Mouse (Mus musculus) CH12F3 (cell line): ENCODE measurements around the gene Gnat1.

Experiments used
- in situ Hi-C: fragments of 300-500 bp; cut with MboI; formaldehyde crosslinking; loops from 2 replicates; pipeline ENCODE4 v1.14.3; 2020; ENCODE audit warnings: low sequenced_read_pairs

Gene Gnat1

DNA sequence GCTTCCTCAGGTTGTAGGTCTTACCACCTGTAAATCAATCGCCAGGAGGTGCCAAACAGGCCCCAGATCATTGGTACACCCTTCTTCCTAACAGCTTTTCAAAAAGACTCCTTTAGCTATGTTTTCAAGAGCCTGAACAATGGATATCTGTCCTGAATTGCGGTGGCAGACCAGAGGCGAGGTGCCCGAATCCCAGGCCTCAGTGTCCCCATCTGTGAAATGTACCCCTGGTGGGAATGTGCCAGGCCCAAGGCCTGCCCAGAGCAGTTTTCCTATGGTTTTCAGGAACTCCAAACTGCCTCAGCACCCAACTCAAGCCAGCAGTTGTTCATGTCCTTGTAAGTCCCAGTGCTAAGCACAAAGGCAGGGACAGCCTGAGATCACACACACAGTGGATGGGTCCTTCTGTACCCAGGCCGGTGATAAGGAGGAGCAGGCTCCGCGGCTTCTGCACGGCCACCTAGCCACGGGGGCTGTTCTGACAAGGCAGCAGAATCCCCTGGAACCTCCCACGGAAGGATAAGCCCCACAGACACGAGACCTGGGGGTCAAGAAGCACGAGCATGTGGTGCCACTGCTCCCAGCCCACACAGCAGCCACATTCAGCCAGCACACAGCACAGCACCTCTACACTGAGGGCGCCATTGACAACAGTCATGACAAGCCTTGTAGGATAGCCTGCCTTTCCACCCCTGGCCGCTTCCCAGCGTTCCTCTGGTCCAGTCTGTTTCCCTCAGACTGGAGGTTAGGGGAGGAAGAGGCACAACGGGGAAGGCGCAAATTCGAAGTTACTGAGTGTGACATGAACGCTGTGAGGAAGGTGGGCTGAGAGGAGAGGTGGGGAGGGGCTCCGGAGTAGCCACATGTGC lies 51.9 kb downstream of the Gnat1 start:
- in situ Hi-C loops, result no loop called here

DNA sequence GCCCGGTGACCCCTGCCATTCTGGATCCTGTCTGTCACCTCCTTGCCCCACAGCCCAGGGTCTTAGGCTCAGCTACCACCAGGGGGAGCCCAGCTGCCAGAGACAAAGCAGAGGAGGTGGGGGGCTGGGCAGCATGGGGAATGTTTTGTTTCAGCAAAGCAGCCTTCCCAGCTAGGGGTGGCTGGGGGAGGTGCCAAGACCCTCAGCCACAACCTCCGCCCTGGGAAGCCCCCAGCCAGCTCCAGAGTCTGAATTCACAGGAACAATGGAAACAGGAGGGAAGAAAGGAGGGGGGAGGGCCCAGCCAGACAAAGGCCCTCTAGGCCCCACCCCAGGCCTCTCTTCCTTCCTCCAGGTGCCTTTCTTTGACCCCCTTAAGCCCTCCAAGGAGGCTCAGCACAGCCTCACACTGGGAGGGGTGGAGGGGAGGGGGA lies 52.7 kb downstream of the Gnat1 start:
- in situ Hi-C loops, result no loop called here

DNA sequence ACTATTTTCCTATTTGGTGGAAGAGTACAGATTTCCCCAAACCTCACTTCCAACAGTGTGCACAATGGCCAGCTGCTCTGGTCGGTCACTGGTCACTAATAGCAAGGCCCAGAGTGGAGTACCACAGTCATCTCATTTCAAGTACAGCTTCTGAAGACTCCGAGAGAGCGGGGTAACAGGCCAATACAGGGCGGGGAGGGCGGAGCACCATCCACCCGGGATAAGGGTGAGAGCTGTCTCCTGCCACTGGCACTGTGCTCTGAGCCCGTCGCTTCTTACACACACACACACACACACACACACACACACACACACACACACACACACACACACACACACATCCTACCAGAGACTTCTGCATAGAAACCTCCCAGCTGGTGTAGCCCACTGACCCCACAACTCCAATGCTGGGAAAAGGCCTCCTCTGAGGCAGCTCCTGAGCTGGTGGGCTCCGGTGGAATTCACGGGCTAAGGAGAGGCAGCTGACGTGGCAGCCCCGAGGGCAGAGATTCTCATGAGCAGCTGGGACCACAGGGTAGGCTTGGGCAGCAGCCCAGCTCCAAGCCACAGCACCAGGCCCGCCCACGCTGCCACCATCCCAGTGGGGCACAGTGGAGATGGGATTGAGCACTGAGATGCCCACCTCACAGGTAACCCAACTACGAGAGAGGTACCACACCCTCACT lies 53.2 kb downstream of the Gnat1 start:
- in situ Hi-C loops, result no loop called here

DNA sequence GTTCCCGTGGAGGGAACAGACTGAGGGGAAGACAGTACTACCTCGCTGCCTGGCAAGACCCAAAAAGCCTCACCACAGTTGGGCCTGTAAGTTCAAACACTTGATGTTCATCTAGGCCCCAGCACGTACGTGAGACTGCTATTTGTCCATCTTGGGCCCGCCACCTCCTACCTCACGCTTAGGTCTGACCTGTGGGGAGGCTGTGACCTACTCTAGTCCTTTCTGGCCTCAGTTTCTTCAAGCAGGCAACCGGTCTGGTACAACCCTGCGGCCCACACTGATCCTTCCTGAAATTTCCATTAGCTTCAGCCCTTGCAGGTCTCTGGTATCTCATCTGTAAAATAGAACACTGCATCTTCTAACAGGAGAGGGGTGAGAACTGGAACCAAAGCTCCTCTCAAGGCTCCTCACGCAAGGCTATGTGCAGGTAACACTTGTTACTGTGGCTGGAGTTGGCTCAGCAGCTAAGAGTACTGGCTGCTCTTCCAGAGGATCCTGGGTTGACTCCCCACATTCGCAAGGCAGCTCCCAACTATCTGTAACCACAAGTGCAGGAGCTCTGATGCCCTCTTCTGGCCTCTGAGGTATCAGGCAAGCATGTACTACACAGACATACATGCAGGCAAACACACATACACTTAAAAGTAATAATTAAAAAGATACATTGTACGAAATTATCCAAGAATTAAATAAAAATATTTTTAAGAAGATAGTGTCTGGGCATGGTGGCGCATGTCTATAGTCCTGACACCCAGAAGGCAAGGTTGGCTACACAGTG lies 54.0 kb downstream of the Gnat1 start:
- in situ Hi-C loops, result no loop called here

DNA sequence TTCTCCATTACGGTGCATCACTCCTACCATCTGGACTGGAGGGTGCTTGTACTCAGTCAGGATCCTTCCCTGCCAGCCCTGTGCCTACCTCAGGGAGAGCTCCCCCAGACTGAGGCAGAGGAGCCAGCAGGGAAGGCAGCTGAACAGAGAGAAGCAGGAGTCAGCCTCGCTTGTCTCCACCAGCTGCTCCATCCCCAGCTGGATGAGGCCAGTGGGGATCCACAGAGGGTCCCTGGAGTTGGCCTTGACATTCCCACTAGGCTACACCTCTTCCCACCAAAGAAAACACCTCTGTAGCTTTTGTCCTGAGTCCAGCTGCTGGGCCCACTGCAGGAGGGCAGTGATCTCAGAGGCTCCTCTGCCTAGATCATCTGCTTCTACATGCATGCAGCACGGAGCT lies 54.6 kb downstream of the Gnat1 start:
- in situ Hi-C loops, result no loop called here

DNA sequence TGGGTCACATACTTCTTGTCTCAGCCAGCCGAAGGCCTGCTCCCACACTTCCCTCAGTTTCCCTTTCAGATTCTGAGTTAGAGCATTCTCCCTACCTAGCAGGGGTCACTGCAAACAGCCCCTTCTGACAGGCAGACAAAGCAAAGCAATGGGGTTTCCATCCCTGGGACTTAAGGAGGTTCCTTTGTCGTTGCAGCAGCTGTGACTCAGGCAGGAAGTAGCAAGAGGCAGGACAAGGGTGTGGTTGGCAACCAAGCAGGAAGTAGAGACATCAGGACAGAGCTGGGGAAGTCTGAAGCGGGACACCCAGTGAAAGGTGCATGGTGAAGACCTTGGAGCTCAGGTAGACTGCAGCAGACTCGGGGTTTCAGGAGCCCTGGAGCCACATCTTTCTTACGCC lies 55.0 kb downstream of the Gnat1 start:
- in situ Hi-C loops, result no loop called here
